Mouse (Mus musculus) monocyte, adult 2 months (primary cell): ENCODE data around the gene Pno1.
"Not testable (repeated sequence)": the region's sequence is repeated elsewhere in the genome, so short reads cannot be mapped to it uniquely, and the experiment has no call there.

Source experiments
- DNase-seq, 2 experiments: peaks; one replicate each; pipeline ENCODE4 v3.0.0; 2022; ENCODE audit warnings: low spot score in 2 of 2, low read depth in 1 of 2

Gene Pno1

DNA sequence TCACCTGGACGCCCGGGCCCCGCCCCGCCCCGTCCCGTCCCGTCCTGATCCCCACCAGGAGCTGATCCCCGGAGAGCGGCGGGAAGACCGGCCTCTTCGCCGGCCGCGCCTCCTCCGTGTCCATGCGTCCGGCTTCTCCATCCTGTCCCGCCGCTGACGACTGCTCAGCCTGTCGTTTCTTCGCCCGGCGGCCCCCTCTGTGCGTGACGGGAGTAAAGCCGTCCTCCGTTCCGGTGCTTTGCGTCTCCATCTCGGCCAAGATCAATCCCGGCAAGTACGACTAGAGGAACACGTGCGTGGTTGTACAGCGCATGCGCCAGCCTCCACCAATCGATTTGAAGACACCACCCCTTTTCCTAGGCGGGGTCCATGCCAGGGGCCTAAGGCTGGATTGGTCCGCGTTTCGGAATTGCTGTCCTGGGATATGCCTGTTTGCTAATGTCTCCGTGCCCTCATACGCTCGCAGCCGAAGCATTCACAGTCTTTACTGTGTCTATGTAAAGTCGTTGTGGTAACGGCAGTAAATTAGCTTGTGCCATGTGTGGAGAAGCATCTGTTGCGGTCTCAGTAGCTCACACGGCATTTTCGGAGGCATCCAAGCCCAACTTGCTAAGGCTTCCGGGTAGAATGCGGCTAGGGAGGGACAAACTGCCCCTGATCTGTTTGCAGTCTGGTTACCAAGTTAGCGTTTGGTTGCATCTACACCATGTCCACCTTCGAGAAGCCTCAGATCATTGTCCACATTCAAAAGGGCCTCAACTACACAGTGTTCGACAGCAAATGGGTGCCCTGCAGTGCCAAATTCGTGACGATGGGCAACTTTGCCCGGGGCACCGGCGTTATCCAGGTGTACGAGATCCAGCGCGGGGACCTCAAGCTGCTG lies at the start of gene Pno1:
Pno1 (minus strand) TSS at position 311 of the 883 bp plus-strand sequence.
- DNase-seq: peak; percentile 90 to 92

DNA sequence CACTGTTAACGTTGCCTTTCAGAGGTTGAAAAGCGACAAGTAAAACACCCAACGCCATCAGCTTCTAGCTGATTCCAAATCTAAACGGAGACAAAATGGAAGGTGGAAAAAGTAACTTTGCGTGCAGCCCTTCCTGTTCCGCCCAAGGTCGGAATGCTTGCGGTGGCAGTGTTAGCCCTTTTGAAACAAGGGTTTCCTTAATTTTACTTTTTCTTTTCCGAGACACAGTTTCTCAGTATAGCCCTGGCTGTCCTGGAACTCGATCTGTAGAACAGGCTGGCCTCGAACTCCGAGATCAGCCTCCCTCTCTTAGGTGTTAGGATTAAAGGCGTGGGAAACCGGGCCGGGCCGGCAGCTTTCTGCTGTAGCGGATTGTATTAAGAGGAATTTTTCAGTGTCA lies 46.5 kb upstream of the Pno1 start:
- no peak for DNase-seq

DNA sequence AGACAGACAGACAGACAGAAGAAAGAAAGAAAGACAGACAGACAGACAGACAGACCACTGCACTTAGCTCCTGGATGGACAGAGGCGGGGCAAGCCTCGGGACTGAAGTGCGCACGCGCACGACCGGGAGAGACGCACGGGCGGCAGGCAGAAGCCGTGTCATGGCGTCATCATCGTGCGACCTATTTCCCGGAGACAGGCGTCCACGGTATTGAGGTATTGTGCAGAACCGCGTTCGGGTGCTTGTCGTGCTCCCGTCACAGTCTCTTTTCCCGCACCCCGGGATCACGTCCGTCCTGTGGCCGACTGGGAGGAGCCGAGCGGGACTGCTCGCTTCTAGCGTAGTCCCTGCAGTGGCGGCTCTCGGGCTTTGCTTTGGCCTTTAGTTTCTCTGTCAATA lies 46.1 kb upstream of the Pno1 start, which contains the start of gene C1d:
C1d (plus strand) TSS at position 137 of the 400 bp plus-strand sequence.
- peak; percentile 67 to 86 for DNase-seq

DNA sequence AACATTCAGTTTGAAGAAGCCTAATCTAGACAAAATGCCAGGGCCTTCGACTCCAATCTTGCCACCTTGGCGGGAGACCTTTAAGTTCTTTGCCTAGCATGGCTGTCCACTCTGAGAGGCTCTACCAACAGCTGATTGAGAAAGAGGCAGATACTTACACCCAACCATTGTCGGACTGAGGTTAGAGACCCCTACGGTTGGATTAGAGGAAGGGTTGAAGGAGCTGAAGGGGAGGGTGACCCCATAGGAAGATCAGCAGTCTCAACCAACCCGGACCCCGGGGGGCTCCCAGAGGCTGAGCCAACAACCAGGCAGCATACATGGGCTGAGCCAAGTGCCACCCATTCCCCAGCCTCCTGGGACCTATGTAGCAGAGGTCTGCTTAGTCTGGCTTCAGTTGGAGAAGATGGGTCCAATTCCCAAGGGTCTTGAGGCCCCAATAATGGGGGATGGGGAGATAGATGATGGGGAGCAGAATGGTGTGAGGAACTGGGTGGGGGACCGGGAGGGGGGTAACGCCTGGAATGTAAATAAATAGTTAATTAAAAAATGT lies 45.5 kb upstream of the Pno1 start:
- no peak for DNase-seq

DNA sequence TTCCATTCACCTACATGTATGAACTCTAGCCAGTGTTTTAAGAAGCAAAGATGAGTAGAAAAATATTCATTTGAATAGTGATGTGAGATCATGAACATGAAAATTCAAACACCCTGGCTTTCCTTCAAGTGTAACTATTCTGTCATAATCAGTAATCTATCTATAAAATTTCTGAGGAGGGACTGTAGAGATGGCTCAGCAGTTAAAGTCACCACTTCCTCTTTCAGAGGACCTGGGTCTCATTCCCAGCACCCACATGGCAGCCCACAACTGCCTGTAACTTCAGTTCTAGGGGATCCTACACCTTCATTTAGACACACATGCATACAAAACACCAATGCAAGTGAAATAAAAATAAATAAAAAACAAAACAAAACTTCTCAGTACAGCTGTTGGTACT lies 37.3 kb upstream of the Pno1 start:
- DNase-seq: no peak

DNA sequence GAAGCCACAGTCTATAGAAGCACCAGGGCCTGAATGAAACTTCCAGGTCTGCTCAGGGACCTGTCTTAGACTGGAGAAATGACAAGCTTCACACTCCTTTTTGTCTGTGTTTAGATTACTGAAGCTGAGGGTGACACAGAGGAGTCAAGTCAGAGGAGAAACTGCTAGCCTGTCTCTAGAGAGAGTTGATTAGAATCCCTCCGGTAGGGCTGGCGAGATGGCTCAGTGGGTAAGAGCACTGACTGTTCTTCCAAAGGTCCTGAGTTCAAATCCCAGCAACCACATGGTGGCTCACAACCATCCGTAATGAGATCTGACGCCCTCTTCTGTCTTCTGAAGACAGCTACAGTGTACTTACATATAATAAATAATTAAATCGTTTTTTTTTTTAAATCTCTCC lies 27.2 kb upstream of the Pno1 start:
- DNase-seq: not testable (repeated sequence)

DNA sequence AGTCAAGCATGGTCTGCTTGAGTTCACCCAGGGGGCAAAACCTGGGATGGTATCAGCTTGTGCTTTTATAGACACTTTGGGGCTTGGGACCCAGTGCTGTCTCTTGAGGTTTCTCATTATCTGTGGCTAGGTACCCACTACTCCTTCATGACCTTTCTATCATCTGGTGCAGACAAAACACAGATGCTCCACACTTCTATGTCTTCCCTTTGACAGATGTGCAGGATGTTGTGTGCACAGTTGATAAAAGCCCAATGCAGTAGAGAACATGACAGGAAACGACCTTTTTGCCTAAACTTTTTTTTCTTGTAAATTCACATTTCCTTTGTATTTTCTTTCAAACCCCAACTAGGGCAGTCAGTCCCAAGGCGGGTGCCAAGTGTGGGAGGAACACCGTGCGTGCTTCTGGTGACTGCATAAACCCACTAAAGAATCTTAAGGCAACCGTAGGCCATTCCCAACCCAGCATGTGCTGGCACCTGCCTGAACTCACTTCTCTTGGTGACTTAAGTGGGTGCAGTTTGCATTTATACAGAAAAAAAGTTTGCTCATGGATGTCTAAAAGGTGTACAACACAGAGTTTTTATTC lies 25.2 kb upstream of the Pno1 start:
- DNase-seq: no peak

DNA sequence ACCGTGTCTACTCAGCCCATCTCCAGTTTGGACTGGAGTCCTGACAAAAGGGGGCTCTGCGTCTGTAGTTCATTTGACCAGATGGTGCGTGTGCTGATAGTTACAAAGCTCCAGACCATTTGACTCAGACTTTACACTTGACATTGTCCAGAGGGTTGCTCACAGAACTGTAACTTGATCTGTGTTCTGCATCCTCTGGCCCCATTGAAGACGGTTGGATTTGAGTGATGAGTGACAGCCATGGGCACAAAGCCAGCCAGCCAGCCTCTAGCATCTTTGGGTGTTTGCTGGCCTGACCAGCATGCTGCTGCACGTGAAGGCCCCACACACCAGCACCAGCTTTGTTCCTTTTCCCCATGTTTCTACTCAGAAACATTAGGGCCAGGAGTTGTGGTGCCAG lies 21.4 kb upstream of the Pno1 start:
- DNase-seq: no peak

DNA sequence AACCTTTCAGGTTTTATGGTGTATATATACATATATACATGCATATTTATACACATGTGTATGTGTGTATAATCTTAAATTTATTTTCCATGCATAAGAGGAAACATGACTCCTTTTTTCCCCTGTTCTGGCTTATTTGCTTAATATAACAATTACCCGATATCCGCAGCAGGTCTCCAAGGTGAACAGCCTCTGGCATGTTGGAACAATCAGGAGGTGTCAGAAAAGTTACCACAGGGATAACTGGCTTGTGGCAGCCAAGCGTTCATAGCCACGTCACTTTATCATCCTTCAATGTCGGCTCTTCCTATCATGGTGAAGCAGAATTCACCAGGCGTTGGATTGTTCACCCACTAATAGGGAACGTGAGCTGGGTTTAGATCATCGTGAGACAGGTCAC lies 9.8 kb upstream of the Pno1 start:
- DNase-seq: no peak

DNA sequence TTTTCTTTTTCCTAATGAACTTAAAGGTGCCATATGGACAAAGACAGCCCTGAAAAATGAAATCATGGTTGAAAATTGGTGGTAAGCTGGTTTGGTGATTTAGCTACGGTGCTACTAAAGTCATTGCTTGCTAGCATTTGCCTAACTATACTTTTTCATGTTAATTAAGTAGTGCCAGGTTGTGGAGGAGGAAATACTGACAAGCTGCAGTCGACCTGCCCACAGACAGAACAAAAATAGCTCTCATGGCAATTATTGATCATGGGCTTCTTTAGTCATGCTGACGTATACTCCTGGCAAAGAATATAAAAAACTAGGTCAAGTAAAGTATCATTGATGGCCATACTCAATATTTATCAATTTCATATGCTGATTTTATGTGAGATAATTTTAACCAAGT lies 4.1 kb upstream of the Pno1 start:
- DNase-seq: no peak

DNA sequence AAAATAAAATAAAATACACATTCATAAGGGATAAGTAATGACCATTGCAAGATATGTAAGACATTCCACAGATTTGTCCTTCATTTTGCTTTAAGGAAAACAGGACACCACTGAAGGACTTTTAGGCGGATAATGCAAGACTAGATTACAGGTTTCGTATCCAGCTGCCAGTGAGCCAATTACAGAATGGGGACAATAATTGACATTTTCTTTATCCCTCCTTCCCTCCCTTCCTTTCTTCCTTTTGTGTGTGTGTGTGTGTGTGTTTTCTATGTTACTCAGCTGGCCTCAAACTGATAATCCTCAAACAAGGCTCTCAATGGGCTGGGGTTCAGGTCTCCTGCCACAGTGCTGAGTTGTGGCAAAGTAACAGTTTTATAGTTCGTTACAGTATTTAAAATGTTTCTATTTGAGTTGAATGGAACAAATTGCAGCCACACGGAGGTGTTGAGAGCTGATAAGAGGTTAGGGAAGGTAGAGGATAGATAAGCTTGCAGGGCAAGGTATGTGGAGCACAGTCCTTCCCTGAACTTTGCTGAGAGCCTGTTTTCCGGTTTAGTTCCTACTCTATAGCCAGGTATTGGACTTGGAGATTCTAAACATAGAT lies 1.6 kb upstream of the Pno1 start:
- no peak for DNase-seq

DNA sequence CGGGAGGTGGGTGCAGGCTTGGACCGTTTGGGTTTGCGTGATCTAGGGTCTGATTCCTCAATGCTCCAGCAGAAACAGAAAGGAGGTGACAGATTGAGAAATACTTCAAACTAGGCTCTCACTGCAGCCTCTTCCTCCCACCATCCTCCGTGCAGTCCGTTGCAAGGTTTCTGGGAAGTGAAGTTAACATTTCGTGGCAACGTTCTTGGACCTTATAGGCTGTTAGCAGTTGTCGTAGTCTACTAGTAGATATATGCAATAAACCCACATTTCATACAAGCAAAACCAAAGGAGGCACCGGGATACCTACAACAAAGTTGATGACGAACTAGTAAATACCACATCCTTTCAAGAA lies 750 bp upstream of the Pno1 start:
- peak in 1 of 2 experiments; percentile 4 for DNase-seq

DNA sequence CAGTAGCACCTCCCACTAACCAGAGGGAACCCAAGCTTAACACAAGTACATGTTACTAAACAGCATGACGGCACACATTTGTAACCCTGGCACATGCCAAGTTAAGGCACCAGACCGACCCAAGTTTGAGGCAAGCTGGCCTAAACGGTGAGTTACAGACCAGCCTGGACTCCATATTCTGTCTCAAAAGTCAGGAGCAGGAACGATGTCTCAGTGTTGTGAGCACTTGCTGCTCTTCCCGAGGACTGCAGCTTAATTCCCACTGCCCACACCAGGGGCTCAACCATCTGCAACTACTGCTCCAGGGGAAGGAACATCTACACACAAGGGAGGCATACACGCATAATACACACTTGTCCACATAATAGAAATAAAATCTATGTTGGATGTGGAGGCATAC lies 8.9 kb downstream of the Pno1 start:
- no peak for DNase-seq

DNA sequence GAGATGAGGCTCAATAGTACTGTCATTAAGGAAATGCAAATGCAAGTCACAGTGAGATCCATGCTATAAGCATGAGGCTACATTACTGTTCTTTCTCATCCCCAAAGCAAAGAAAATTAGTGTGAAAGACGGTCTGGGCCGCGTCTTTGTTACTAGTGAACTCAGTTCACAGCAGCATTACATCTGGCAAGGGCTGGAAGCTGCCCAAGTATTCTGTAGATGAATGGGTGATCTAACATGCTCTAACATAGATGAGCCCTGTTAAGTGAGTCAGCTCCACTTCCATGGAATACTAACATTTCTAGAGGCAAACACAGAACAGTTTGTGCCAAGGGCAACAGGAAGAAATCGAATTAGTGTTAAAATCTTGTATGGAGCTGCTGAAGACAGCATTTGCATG lies 10.4 kb downstream of the Pno1 start:
- no peak for DNase-seq

DNA sequence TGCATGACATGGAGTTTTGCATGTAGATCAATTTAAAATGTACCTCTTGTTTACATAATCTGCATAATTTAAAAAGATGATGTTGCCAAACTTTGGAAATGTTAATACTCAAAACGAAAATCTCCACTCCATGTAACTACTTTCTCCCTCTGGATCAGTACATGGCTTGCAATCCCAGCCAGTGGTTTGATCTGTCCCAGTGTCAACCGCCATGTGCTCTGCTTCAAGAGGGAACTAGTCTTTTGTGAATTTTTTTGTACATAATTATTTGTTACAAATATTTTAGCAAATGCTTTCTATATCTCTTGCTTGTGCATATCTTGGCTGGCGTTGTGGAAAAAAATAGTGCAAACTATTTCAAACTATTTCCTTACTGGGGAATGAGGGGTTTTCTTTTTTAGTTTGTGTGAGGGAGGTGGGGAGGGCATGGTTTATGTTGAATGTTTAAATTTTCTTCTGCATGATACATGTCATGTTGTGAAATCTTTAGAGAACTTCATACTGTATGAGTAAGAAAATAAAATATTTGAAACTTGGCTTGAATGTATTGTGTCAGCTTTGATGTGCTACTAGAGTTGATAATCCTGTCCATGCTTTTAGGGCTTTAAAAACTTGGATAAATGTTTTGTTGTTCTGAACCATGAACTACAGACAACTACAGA lies 11.4 kb downstream of the Pno1 start:
- no peak for DNase-seq

DNA sequence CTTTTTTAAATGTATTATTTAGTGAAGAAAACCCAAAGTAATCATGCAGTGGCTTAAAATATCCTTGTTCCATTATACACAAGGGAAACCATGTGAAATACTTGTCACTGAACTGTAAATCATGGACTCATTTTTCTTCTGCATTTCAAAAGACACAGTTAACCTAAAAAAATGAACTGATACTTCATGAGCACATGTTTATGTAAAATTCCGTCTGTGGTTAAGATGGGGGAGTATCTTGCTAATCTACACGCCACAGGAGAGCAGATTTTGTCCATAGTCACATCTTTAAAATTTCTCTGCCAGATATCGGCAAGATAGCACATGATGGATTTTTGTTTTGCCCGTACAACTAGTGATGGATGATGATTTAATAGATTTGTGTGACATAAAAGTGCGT lies 12.2 kb downstream of the Pno1 start:
- no peak for DNase-seq

DNA sequence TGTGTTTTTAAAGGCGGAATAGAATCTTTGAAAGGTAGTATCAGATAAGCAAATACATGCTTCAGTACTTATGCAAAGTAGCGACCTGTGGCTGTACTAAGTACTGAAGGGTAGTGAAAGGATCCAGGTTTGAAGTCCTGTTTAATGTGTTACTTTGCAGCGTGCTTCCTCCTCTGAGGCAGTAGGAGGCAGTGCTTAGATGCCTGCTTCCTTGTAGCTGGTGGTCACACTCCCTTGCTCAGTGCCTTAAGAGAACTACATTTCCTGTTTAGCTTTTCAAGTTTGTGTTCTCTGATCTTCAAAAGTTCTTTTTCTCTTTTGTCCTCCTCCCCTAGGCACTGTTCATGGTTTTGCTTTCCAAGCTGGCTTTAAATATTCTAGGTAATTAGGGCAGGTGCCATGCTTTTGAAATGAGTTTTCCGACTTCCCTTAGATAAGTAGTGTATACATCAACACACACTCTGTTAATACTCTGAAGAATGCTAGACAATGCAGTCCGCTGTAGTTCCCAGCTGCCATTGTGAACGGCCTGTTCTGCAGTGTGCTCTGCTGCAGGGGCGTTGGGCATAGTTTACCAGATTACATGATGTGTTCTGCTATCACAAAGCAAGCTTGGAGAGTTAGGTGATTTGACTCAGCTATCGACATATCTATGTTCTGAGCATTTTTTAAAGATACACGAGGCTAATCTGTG lies 19.1 kb downstream of the Pno1 start:
- no peak for DNase-seq

DNA sequence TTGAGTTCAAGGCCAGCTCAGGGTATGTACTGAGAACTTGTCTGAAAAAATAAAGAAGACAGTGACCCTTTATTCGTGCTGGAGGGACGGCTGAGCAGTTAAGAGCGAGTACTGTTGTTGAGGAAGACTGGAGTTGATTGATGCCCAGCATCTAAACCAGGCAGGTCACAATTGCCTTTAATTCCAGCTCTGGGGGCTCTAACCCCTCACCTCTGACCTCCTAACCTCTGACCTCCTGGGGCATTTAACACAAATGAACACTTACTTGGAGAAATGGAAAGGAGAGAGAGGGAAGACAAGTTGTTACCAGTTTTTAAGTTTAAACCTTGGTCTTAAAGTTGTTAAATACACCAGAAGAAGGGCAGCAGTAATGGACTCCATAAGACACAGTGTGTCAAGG lies 22.6 kb downstream of the Pno1 start:
- DNase-seq: no peak

DNA sequence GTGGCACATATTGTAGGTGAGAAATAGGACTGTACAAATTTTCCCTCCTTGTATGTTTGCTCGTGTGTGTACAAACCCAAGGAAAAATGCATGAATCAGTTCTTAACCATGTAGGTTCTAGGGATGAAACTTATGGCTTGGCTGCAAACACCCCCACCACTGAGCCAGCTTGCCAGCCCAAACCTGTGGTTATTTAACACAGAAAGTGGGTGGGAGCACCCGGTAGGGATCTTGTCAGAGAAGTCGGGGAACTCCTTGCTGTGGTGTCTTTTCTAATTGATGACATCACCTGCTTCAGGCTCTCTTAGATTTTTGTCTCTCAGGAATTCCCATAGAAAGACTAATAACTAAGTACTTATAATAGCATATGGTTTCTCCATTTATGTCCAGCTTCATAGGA lies 23.7 kb downstream of the Pno1 start:
- DNase-seq: no peak

DNA sequence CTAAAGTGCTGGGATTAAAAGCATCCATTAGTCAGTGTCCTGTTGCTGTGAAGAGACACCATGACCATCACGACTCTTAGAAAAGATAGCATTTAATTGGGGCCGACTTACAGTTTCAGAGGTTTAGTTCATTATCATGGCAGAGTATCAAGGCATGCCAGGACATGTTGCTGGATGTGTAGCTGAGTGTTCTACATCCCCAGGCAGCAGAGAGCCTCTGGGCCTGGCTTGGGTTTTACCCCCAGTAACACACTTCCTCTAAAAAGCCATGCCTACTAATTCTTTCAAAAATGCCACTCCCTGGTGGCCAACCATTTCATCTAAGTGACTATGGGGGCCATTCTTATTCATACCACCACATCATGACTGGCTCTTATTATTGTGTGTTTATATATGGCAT lies 28.2 kb downstream of the Pno1 start:
- DNase-seq: no peak

DNA sequence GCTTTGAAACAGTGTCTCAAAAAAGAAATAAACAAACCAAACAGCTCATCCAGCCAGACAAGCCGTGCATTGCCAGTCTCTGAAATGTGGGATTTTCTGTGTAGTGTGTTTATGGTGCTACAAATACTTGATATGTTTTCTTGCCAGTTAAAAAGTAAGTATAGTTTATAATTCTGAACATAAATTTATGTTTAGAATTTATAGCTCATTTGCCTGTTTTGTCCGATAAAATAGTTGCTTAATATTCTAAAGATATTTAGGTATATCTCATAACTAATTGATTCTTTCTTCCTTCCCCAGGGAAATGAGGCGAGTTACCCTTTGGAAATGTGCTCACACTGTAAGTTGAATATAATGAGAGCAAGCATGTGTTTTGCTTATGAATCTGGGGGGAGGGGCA lies 29.6 kb downstream of the Pno1 start, which contains the start of gene Wdr92:
Wdr92 (plus strand) TSS at position 301 of the 400 bp plus-strand sequence.
- no peak for DNase-seq
